Comparison of ENCODE assay signal across 8 mouse cellular contexts in the genomic region with DNA sequence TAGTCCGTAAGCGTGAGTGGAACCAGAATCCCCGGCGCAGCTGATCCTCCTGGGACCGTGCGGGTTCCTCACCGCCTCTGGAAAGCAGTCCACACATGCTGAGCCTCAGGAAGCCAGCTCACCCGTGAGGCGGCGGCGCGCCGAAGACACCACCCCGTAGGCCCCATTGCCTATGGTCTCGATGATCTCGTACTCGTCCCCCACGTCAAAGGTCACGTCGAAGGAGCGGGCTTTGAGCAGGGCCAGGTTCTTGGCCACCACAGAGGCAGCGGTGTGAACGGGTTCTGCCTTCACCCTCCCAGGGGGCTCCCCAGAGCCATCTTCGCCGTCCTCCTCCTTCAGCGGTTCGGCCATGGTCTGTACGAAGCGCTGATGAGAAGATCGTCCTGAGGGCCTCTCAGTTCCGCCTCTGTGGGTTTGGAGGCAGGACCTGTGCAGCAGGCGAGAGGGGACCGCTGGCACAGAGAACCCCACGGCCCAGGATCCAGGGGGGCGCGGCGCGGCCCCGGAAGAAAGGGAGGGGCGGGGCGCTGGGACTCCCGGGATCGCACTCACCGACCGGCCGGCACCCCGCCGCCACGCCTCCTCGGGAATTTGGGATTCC. TPM values are rescaled to one million over a fixed set of nuclear protein-coding genes. Genes with fewer than 3 reads are reported as not detected.
A peak's percentile ranks its signal among the peaks of the same experiment; 100 is the strongest.
DNase-seq lines count a peak whose midpoint lies in the region; ATAC-seq and TF ChIP-seq lines count a peak whose summit lies in the region.

No protein-coding gene starts in this region.

- DNase-seq in layer of hippocampus, adult 2 months (ENCODE audit: low spot score in 2 of 2): no peak
- DNase-seq in layer of hippocampus, adult 9-11 months: no peak
- DNase-seq in T-cell, adult 2 months (ENCODE audit: low spot score): peak; percentile 34
- DNase-seq in hindbrain, embryonic 14.5 days (ENCODE audit: low spot score): peak; percentile 34
- DNase-seq in liver, embryonic 11.5 days (ENCODE audit: low spot score): peak; percentile 41
- DNase-seq in gastrocnemius, adult 8-10 months (ENCODE audit: low spot score in 2 of 2): no peak

- H3K27ac ChIP-seq in layer of hippocampus, adult 2 months: peak overlapping the region; percentile 86
- H3K27ac ChIP-seq in cortical plate, adult 2 months (ENCODE audit: insufficient read depth, low read length): peak overlapping the region; percentile 26; the same call in 1 of the 2 replicates
- H3K27ac ChIP-seq in hindbrain, embryonic 14.5 days: peak overlapping the region; percentile 92
- peak overlapping the region; percentile 53; the same call in 1 of the 2 replicates for H3K27ac ChIP-seq in liver, embryonic 11.5 days (ENCODE audit: low read depth, low read length)
- H3K27ac ChIP-seq in neural tube, embryonic 14.5 days (ENCODE audit: low read depth, low read length): peak overlapping the region; percentile 88

- peaks cover 1% of the 10 kb centered on the region; the same call in 1 of the 2 replicates for H3K4me1 ChIP-seq in cortical plate, adult 2 months (ENCODE audit: control insufficient read depth, insufficient read depth, low read length)
- H3K4me1 ChIP-seq in hindbrain, embryonic 14.5 days (replicated peaks; ENCODE audit: control insufficient read depth, insufficient read depth, low read length): peaks cover 11% of the 10 kb centered on the region
- peaks cover 8% of the 10 kb centered on the region for H3K4me1 ChIP-seq in liver, embryonic 11.5 days (replicated peaks; ENCODE audit: control insufficient read depth, insufficient read depth, low read length)
- H3K4me1 ChIP-seq in neural tube, embryonic 14.5 days (ENCODE audit: control insufficient read depth, insufficient read depth, low read length): peaks cover 7% of the 10 kb centered on the region

- H3K4me2 ChIP-seq in hindbrain, embryonic 14.5 days (replicated peaks): peak overlapping the region; percentile 75
- H3K4me2 ChIP-seq in liver, embryonic 11.5 days: peak overlapping the region; percentile 85
- H3K4me2 ChIP-seq in neural tube, embryonic 14.5 days (ENCODE audit: low read depth, low read length): peak overlapping the region; percentile 51

- no peaks in the 10 kb centered on the region for H3K9me3 ChIP-seq in hindbrain, embryonic 14.5 days (ENCODE audit: control insufficient read depth, low read length)
- no peaks in the 10 kb centered on the region for H3K9me3 ChIP-seq in liver, embryonic 11.5 days (ENCODE audit: control insufficient read depth, low read length)
- no peaks in the 10 kb centered on the region for H3K9me3 ChIP-seq in neural tube, embryonic 14.5 days (ENCODE audit: control insufficient read depth, low read length)

- H3K27me3 ChIP-seq in hindbrain, embryonic 14.5 days (ENCODE audit: control insufficient read depth, insufficient read depth, low read length): no peaks in the 10 kb centered on the region
- H3K27me3 ChIP-seq in liver, embryonic 11.5 days (replicated peaks; ENCODE audit: control insufficient read depth, insufficient read depth, low read length): no peaks in the 10 kb centered on the region
- no peaks in the 10 kb centered on the region for H3K27me3 ChIP-seq in neural tube, embryonic 14.5 days (ENCODE audit: control insufficient read depth, insufficient read depth, low read length)

- peak overlapping the region; percentile 82 for H3K4me3 ChIP-seq in layer of hippocampus, adult 2 months
- H3K4me3 ChIP-seq in cortical plate, adult 2 months (ENCODE audit: insufficient read depth, low read length): peak overlapping the region; percentile 93
- peak overlapping the region; percentile 89 for H3K4me3 ChIP-seq in hindbrain, embryonic 14.5 days (replicated peaks; ENCODE audit: low read length)
- peak overlapping the region; percentile 82 for H3K4me3 ChIP-seq in liver, embryonic 11.5 days (ENCODE audit: low read depth, low read length)
- H3K4me3 ChIP-seq in neural tube, embryonic 14.5 days (ENCODE audit: low read depth, low read length): peak overlapping the region; percentile 70

- TF ChIP-seq POLR2A in cortical plate, adult 2 months (IDR thresholded peaks at IDR 0.05; ENCODE audit: extremely low read depth, insufficient read depth, low read length): no peak

- WGBS in hindbrain, embryonic 14.5 days: 1% methylated on average over 45 of the region's 50 CpGs
- WGBS in liver, embryonic 11.5 days: 3% methylated on average over 48 of the region's 50 CpGs
- WGBS in neural tube, embryonic 14.5 days: under 1% methylated on average over 50 of the region's 50 CpGs

- TF ChIP-seq CTCF in layer of hippocampus, adult 2 months (conservative IDR thresholded peaks at IDR 0.05): no peak; the same call in 1 of the 2 replicates
- no peak for TF ChIP-seq CTCF in cortical plate, adult 2 months (IDR thresholded peaks at IDR 0.05; ENCODE audit: extremely low read depth, insufficient read depth, low read length)

- peaks cover 41% of the 10 kb centered on the region for H3K36me3 ChIP-seq in hindbrain, embryonic 14.5 days (replicated peaks; ENCODE audit: control insufficient read depth, insufficient read depth)
- peaks cover 21% of the 10 kb centered on the region; the same call in 1 of the 2 replicates for H3K36me3 ChIP-seq in liver, embryonic 11.5 days (ENCODE audit: control insufficient read depth, insufficient read depth, low read length)
- H3K36me3 ChIP-seq in neural tube, embryonic 14.5 days (ENCODE audit: control insufficient read depth, insufficient read depth, low read length): peaks cover 26% of the 10 kb centered on the region

- H3K9ac ChIP-seq in hindbrain, embryonic 14.5 days: peak overlapping the region; percentile 89
- H3K9ac ChIP-seq in liver, embryonic 11.5 days (ENCODE audit: low read depth, low read length): peak overlapping the region; percentile 80
- H3K9ac ChIP-seq in neural tube, embryonic 14.5 days (replicated peaks; ENCODE audit: low read depth, low read length): peak overlapping the region; percentile 84

- ATAC-seq in hindbrain, embryonic 14.5 days (ENCODE audit: low FRiP score): peak; percentile 72
- ATAC-seq in liver, embryonic 11.5 days (replicated peaks; ENCODE audit: low FRiP score): peak; percentile 67
- ATAC-seq in neural tube, embryonic 14.5 days (ENCODE audit: low read depth): peak; percentile 69

RNA-seq across cellular contexts. Expression of a gene that starts 0.6 kb away (rescaled TPM):
- total RNA-seq in layer of hippocampus, adult 2 months (2021): 10 to 100 TPM; 26.2 to 28.5 TPM
- 32.2 and 36.7 TPM in 2 replicates for polyA plus RNA-seq in cortical plate, adult 2 months (2012; rRNA removed)
- polyA plus RNA-seq in hindbrain, embryonic 14.5 days (2014; fragmentation: Nextera tagmentation; extraction: Ambion mirVana): 57.9 and 61.6 TPM in 2 replicates
- polyA plus RNA-seq in liver, embryonic 11.5 days (2014; fragmentation: Nextera tagmentation; extraction: Ambion mirVana): 25.1 and 27.6 TPM in 2 replicates
- polyA plus RNA-seq in neural tube, embryonic 14.5 days (2014; fragmentation: Nextera tagmentation; extraction: Ambion mirVana): 52.8 and 65.7 TPM in 2 replicates
- 1 to 10 TPM; 2.0 to 4.6 (median 2.3) TPM for total RNA-seq in gastrocnemius, adult 8-10 months (2022)

RNA-seq across cellular contexts. Expression of a gene that starts 8.4 kb away (rescaled TPM):
- total RNA-seq in layer of hippocampus, adult 2 months (2021): 1 to 10 TPM; 4.8 to 5.0 TPM
- polyA plus RNA-seq in cortical plate, adult 2 months (2012; rRNA removed): 3.2 and 4.6 TPM in 2 replicates
- polyA plus RNA-seq in hindbrain, embryonic 14.5 days (2014; fragmentation: Nextera tagmentation; extraction: Ambion mirVana): 52.4 and 56.6 TPM in 2 replicates
- polyA plus RNA-seq in liver, embryonic 11.5 days (2014; fragmentation: Nextera tagmentation; extraction: Ambion mirVana): 36.5 and 39.1 TPM in 2 replicates
- polyA plus RNA-seq in neural tube, embryonic 14.5 days (2014; fragmentation: Nextera tagmentation; extraction: Ambion mirVana): 6.1 and 52.7 TPM in 2 replicates
- total RNA-seq in gastrocnemius, adult 8-10 months (2022): 1 to 10 TPM; 3.1 to 7.2 (median 4.4) TPM

RNA-seq across cellular contexts. Expression of a gene that starts 11.3 kb away (rescaled TPM):
- 10 to 100 TPM; 47.4 to 47.9 TPM for total RNA-seq in layer of hippocampus, adult 2 months (2021)
- polyA plus RNA-seq in cortical plate, adult 2 months (2012; rRNA removed): 50.0 and 50.2 TPM in 2 replicates
- 26.5 and 37.4 TPM in 2 replicates for polyA plus RNA-seq in hindbrain, embryonic 14.5 days (2014; fragmentation: Nextera tagmentation; extraction: Ambion mirVana)
- 10.2 and 11.1 TPM in 2 replicates for polyA plus RNA-seq in liver, embryonic 11.5 days (2014; fragmentation: Nextera tagmentation; extraction: Ambion mirVana)
- 35.6 and 36.9 TPM in 2 replicates for polyA plus RNA-seq in neural tube, embryonic 14.5 days (2014; fragmentation: Nextera tagmentation; extraction: Ambion mirVana)
- 1 to 10 TPM; 2.9 to 7.2 (median 4.7) TPM for total RNA-seq in gastrocnemius, adult 8-10 months (2022)

RNA-seq across cellular contexts. Expression of a gene that starts 39.7 kb away (rescaled TPM):
- 100 to 1,000 TPM; 543 to 554 TPM for total RNA-seq in layer of hippocampus, adult 2 months (2021)
- polyA plus RNA-seq in cortical plate, adult 2 months (2012; rRNA removed): 453 and 528 TPM in 2 replicates
- 8.4 and 9.8 TPM in 2 replicates for polyA plus RNA-seq in hindbrain, embryonic 14.5 days (2014; fragmentation: Nextera tagmentation; extraction: Ambion mirVana)
- 0.27 and 0.34 TPM in 2 replicates for polyA plus RNA-seq in liver, embryonic 11.5 days (2014; fragmentation: Nextera tagmentation; extraction: Ambion mirVana)
- polyA plus RNA-seq in neural tube, embryonic 14.5 days (2014; fragmentation: Nextera tagmentation; extraction: Ambion mirVana): 7.2 and 9.3 TPM in 2 replicates
- total RNA-seq in gastrocnemius, adult 8-10 months (2022): under 1 TPM in 1 of 4 experiments, not detected in 3; 0.08 TPM

Comparison
In these comparisons a context has a peak if more than half of its experiments do, and no peak if none do; other contexts are left out.
1. DNase-seq: peak in T-cell, adult 2 months (single experiment), hindbrain, embryonic 14.5 days (single experiment) and liver, embryonic 11.5 days (single experiment); none in layer of hippocampus, adult 2 months (0 of 2), layer of hippocampus, adult 9-11 months (single experiment) and gastrocnemius, adult 8-10 months (0 of 2).
2. H3K27ac ChIP-seq: peak in every context shown above with its lines; median percentile 92 in hindbrain, embryonic 14.5 days; 88 in neural tube, embryonic 14.5 days; 86 in layer of hippocampus, adult 2 months; 53 in liver, embryonic 11.5 days; 26 in cortical plate, adult 2 months.
3. Peak in every context shown above with its lines, with median percentiles within 50 percentile points of each other: H3K4me3 ChIP-seq, ATAC-seq, H3K4me2 ChIP-seq and H3K9ac ChIP-seq.